Mouse (Mus musculus) kidney, postnatal 36 days (tissue): ENCODE results near the gene Pde6g.

Experiments used
- DNase-seq, 2 experiments: peaks; one replicate each; pipeline ENCODE4 v3.0.0; 2021 to 2022; ENCODE audit warnings: mixed read lengths in 2 of 2

Gene Pde6g

DNA sequence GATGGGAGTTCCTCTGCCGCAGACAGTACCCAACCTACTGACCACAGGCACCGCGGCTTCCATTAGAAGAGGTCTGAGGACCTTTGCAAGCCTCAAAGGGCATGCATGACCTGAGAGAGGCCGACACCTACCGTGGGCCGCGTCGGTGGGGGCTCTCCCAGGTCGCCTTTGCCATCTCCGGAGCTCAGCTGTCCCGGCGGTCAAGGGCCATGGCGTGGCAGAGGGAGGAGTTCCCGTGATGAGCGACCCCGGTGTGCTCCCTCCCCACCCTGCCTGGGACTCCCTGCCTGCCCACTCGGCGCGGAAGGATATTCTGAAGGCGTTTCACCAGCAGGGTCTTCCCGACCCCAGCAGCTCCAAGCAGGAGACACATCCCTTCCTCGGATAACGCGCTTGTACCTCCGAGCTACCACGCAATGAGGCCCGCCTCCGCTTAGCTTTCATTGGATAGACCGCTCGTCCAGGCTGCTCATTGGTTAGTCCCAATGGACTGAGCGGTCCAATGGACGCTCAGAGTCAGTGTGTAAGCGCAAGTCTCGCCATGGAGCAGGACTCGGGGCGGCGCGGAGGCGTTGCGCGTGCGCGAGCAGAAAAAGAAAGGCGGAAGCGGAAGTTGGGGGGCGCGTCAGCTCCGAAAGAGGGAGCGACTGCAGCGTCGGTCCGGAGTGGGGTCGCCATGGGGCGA lies 13.9 kb upstream of the Pde6g start, which contains the start of gene Arl16:
Arl16 (minus strand) TSS at position 557 of the 685 bp plus-strand sequence.
- peak; percentile 96 for DNase-seq

DNA sequence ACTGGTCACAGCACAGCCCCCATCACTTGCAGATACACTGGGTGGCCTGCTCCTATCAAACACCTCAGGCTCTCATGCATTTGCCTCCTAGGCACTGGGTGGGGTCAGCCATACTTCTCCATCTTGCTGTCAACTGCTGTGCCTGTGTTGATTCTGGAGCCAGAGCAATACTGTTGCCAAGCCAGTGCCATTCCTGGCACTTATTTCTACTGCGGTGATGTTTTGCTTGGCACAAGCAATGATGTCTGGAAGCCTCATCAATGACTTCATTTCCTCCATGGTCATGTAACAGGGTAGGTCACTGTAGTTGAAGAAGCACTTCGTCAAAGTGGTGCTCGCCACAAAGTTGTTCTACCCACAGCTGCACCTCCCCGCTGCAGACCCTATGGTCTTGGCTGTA lies 12.2 kb upstream of the Pde6g start:
- DNase-seq = no peak

DNA sequence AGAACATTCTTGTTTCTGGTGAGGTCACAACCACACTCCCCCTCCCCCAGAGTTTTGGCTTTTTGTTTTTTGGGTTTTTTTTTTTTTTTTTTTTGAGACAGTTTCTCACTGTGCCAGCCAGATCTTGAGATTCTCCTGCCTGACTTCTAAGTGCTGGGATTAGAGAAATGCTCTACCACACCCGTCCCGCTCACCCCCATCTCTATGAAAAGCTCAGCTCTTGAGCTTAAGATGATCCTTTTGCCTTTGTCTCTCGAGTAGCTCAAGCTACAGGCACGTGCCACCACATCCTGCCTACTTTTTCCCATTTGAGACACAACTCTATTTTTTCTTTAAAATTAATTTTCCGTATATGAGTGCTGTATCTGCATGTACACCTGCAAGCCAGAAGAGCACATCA lies 11.1 kb upstream of the Pde6g start:
- no peak for DNase-seq

DNA sequence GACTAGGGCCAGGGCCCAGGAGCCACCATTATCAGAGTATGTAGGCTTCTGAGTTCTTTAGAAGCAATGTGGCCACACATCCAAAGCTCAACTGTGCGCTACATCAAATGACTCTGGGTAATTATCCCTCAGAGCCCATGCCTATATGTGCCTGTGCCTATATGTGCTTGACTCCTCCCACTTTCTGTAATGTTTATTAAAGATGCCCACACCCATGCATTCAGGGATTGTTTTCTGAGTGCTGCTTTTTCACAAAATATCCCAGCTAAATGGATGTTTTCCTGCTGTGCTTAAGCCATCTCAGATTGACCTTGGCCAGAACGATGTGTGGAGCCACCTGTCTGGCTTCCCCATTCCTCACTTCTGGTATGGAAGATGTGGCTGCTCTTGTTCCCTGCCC lies 10.2 kb upstream of the Pde6g start:
- DNase-seq = no peak

DNA sequence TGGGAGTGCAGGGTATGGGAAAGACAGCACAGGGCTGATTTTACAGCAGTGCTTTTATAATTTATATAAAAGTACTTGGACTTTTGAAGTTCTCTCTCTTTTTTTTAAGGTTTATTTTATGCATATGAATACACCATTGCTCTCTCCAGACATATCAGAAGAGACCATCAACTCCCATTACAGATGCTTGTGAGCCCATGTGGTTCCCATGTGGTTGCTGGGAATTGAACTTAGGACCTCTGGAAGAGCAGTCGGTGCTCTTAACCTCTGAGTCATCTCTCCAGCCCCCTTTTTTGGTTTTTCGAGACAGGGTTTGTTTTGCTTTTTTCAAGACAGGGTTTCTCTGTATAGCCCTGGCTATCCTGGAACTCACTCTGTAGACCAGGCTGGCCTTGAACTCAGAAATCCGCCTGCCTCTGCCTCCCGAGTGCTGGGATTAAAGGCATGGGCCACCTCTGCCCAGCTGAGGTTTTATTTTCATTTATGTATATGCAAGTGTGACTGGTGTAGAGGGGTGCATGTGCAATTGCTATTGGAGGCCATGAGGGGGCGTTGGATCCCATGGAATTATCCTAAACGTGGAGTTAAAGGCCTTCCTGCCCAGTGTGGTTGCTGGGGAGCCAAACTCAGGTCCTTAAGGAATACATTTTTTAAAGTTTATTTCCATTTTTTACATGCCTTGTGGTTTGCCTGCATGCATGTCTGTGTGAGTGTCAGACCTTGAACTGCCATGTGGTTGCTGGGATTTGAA lies 5.7 kb upstream of the Pde6g start:
- peak in 1 of 2 experiments; percentile 58 for DNase-seq

DNA sequence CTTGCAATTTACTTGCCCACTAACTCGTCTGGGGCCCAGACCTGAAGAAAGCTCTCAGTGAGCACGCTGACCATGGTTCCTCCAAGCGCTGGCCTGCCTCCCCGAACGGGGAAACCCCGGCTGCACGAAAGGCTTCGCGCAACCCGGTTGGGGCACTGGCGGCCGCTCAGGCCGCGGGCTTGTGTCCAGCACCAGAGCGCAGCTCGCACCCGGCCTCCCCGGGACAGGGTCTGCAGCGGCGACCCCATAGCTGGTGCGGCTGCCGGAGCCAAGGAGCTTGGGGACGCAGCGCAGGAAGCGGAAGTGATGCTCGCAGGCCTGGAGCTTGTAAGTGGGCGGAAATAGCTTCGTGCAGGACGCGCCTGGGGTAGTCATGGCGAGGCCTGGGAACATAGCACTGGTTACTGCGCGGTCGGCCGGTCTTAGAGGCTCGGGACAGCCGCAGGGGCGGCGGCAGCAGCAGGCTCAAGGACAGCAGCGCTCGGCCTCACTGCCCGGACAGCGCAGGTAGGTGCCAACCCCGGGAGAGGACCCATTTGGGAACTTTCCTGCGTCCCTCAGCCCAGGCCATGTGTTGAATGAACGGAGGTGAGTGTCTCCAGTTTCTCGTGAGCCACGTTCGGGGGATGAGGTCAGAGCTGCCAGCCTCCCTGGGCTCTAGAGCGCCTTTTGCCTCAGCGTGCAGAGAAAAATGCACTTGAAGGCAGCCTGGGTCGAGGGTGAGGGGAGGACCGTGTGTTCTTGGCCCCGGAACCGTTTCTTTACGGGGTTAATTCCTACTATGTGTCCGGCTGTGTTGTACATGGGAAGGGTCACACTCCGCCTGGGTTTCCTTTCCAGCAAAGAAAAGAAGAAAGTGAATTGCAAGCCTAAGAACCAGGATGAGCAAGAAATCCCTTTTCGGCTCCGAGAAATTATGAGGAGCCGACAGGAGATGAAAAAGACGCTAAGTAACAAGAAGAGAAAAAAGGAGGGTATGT lies 4.8 kb upstream of the Pde6g start, which contains the start of the genes Oxld1 and Ccdc137:
Oxld1 (minus strand) TSS at position 297 of the 980 bp plus-strand sequence.
Ccdc137 (plus strand) TSS at position 344 of the 980 bp plus-strand sequence.
- DNase-seq = peak; percentile 77 to 87

DNA sequence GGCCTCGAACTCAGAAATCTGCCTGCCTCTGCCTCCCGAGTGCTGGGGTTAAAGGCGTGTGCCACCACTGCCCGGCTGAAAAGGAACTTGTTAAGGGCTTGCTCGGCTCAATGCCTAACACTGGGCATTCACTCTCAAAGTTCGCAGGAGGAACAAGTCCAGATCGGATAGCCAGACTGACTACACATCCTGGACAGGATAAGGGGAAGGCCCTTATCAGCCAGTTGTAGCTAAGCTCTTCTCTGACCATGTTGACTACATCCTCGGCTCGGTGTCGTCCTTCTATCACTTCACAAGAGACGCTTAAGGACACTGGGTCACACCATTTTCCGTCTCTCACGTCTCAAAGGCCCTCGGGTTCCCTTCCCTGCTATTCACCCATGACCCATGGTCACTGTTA lies 4.1 kb upstream of the Pde6g start:
- peak in 1 of 2 experiments; percentile 14 for DNase-seq

DNA sequence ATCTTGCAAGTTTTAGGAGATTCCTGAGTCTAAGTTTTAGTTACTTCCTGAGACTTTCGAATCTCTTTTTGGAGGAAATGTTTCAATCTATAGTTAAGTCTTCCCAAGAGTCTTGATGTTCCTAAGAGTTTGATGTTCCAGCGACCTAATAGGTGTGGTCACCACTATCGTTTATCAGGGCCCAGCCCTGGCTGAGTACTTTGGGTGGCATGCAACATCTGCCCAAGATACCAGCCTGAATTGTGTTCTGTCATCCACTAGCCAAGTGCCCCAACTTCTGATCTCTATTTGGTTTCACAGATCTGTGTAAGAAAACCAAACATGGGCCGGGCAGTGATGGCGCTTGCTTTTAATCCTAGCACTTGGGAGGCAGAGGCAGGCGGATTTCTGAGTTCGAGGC lies 2.1 kb upstream of the Pde6g start:
- DNase-seq = no peak

DNA sequence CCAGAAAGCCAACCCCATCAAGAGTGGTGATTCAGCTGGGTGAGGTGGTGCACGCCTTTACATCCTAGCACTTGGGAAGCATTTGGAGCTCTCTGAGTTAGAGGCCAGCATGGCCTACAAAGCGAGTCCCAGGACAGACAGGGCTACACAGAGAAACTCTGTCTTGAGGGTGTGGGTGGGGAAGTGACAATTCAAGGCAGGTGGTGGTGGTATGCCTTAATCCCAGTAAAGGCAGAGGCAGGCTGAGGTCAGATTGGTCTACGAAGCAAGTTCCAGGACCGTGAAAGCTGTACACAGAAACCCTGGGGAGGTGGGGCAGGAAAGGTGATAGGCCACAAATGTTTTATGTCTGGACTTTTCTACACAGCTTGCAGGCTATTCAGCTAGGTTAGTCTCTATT lies 1.7 kb upstream of the Pde6g start:
- DNase-seq = no peak

DNA sequence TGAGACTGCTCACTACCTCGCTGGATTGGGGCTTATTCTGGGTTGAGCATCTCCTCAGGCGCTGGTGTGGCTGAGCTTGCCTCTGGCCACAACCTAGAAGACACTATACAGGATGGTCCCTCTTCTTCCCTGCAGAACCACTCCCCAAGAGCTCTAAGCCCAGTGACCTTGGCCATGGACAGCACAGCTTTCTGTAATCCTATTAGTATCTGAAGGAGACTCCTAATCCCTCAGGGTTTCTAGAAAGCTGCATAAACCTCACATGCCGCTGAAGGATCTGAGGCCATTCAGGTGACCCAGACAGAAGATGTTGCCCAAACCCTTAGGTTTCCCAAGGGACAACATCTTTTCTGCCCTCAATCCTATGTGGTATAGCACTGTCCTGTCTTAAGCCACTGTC lies 1.1 kb downstream of the Pde6g start:
- no peak for DNase-seq

DNA sequence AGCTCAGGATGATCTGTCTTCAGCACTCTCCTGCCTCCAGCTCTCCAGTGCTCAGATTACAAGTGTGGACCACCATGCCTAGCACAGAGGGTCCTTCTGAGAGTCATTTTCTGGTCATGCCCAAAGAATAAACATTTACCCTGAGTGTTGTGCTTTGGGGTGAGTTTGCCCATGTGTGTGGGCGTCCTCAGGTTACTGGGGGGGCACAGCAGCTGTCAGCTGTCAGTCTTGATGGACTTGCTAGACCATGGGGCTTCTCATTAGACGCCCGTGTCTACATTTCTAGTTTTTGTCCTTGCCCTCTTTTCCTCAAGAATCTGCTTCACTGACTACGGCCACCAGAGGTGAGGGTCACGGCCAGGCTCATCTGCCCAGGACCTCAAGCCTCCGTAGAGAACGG lies 6.1 kb downstream of the Pde6g start:
- no peak for DNase-seq

DNA sequence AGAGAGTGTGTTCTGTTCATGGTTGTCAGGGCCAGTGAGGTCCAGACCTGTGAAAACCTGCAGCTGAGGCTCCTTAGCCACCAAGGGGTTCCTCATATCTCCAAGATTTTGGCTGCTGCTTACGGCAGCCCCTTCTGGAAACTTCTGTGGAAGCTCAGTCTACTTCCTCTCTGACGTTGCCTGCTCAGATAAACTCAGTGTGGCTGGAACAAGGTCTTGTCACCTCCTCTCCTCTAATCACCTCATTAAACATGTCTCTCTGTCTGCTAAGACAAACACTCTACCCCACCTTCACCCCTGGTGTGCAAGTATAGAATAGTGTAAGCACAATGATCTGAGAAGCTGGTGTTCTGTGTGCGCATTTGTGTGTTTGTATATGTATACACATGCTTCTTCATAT lies 7.8 kb downstream of the Pde6g start:
- no peak for DNase-seq

DNA sequence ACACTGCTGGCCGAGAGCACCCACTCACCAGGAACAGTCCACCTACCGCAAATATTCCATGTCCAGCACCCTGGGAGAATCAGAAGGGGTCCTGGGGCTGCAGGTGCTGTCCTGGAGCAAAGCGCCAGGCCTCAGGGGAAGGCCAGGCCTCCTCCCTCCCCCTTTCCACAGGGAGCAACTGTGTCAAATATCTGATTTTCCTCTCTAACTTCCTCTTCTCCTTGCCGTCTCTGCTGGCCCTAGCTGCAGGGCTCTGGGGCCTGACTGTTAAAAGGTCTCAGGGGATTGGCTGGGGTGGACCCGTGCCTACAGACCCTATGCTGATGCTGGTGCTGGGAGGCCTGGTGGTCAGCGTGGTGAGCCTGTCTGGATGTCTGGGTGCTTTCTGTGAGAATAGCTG lies 9.2 kb downstream of the Pde6g start:
- no peak for DNase-seq

DNA sequence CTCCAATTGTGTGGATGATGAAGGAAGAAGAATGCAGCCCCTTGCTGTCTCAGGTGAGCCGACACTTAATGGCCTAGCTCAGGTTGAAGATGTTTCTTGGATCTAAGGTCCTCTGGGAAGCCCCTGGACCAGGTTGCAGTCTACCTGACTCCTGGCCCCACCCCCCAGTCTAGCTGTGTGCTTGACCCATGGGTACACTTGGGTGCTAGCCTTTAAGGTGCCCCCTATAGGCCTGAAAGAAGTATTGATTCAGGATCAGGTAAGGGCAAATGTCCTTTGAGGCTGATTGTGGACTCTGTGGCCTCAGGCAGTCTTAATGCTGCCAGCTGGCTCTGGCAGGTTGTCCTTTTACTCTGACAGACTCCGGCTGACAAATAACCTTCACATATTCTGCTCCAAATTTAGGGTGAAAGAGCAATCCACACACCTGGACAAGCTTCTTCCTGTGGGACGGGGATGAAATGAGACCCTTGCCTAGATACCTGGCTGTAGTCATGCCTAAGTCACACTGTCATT lies 10.5 kb downstream of the Pde6g start:
- peak in 1 of 2 experiments; percentile 25 for DNase-seq

DNA sequence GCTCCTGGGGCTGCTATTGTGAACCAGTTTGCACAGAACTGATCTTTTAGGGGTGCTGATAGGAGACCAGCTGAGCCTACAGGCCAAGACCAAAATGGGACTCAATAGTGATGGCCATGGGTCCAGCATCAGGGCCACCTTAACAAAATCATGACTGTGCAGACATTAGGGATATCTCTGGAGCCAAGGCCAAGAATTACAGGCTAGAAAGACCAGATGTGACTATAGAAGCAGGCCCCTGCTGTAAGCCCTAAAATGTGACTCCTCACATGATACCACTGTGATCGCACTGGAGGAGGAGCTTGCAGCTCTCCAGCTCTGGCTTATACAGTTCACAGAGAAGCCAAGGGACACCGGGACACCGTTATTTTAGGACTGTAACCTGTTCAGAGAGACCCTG lies 11.0 kb downstream of the Pde6g start, which contains the start of gene Tspan10:
Tspan10 (plus strand) TSS at position 301 of the 400 bp plus-strand sequence.
- no peak for DNase-seq

DNA sequence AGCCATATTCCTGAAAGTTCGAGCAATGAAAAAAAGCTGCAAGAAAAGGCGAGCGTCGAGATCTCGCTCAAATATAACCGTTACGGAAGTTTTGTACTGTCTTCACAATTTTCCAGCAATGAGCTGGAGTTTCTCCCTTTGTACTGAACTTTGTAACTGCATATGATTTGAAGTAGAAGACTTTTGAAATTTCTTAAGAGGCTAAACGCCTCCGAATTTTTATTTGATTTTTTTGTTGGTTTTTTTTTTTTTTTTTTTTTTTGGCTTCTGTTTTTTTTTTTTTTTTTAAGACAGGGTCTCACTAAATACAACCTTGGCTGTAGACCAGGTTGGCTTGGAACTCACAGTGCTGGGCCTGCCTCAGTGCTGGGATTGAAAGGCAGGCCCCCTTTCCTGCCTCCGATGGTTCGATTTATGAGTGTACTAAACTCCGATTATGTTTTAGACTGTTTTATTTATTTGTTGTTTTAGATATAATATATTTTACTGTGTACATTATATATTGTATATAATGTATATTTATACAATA lies 15.4 kb downstream of the Pde6g start:
- no peak for DNase-seq

DNA sequence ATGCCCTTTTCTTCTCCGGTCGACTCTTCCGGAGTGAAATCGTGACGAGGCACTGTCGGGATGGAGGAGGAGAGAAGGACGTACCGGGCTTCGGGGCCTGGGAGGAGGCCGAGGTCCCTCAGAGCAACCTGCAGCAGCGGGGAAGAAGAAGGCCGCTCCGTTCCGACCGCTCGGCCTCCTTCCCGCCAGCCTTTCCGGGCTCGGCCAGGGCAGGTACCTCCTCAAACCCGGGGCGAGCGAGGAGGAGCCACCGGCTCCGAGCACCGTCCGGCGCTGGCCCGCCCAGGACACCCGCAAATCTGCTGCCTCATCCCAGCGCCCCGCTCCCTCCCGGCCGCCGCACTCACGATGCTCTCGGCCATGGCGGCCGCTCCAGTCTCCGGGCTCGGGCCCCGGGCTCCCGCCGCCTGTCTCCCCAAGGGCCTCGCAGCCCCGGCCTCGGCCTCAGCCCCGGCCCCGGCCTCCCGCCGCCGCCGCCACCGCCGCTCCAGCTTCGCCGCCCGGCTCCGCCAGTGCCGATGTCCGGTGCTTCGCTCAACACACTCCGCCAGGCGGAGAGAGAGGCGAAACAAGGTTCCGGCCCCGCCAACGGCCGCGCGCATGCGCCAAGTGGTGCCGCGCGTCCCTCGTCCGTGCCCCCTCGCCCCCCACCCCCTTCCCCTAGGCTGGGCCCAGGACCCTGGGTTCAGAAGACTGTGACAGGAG lies 16.0 kb downstream of the Pde6g start, which contains the start of gene Nploc4:
Nploc4 (minus strand) TSS at position 557 of the 705 bp plus-strand sequence.
- DNase-seq = peak; percentile 82 to 92

DNA sequence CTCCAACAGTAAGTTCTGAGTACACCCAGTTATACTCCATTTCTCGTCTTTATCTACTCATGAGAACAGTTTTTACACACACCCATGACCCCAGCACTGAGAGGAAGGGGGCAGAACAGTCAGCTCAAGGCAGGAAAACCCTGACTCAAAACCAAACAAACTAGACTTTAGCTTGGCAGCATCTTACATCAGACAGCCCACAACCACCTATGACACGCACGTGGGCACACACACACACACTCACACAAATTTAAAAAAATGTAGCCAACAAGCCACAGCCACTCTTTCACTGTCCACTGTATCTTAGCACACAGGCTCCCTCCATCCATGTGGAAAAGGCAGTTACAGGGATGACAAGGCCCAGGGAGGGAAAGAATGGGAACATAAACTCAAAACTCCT lies 26.6 kb downstream of the Pde6g start:
- DNase-seq = no peak

DNA sequence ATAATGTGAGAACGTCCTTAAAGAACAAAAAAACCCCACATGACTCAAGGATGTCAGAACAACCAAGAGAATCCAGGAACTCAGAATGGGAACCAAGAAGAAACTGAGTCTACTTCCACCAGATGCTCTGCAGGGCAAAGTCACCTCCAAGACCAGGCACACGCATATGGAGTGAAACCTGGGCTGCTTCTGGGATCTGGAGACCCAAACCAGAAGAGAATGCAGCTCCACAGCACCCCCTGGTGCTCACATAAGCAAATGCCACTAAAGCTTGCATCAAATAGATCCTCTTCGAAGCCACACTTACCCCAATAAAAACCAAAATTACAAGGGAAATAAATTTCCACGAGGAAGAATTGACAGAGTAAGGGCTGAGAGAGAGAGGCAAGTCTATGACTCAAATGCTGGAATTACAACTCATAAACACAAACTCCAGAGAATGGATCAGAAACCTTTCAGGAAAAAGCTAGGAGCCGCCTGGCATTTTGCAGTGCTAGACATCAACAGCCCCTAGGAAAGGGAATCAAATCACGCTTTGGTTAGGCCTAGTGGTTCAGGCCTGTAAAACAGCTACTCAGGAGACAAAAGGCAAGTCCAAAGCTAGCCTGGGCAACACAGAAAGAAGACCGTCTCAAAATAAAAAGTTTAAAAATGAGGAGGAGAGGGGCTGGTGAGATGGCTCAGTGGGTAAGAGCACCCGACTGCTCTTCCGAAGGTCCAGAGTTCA lies 29.6 kb downstream of the Pde6g start:
- peak; percentile 49 to 82 for DNase-seq

DNA sequence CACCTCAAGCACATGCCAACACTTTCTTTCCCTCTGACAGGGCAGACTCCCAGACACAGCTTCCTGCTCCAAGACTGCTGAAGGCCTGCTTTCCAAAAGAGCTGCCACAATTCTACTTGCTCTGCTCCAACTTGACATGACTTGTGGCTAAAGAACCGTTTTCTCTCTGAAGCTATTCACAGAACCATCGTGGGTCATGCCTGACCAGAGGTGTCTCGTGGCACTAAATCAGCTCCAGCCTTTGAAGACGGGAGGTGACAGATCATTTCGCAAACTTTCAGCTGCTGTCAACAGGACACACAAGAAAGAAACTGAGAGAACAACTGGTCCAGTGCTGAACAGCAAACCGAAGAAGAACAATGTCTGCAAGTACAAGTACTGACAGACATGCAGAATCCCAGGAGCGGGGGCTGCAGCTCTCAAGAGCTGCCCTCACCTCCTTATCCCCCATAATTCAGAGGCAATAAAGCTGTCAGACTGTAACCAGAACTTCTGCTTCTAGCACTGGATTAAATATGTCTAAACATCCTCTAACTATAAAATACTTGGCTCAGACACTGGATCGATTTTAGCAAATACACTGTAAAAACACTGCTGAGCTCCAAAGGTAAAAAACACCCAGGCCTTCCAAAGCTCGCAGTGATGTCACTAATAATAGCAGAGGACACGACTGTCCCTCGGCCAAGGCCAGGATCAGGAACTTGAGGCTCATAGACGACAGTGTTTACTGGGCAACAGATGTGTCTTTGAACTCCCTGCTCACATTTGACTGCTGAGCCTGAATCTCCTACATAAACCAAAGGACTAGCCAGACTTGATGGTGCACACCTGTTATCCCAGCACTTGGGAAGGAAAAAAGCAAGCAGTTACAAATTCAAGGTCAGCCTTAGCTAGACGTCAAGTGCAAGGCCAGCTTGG lies 30.4 kb downstream of the Pde6g start:
- DNase-seq = no peak
